Mouse (Mus musculus) spleen, postnatal 4 days (tissue): Measurements from ENCODE around the gene Shf.
"Not testable (repeated sequence)": the region's sequence is repeated elsewhere in the genome, so short reads cannot be mapped to it uniquely, and the experiment has no call there.

Source experiments
- DNase-seq, 2 experiments: peaks; one replicate each; pipeline ENCODE4 v3.0.0; 2022; ENCODE audit warnings: low spot score in 2 of 2

Shf gene

DNA sequence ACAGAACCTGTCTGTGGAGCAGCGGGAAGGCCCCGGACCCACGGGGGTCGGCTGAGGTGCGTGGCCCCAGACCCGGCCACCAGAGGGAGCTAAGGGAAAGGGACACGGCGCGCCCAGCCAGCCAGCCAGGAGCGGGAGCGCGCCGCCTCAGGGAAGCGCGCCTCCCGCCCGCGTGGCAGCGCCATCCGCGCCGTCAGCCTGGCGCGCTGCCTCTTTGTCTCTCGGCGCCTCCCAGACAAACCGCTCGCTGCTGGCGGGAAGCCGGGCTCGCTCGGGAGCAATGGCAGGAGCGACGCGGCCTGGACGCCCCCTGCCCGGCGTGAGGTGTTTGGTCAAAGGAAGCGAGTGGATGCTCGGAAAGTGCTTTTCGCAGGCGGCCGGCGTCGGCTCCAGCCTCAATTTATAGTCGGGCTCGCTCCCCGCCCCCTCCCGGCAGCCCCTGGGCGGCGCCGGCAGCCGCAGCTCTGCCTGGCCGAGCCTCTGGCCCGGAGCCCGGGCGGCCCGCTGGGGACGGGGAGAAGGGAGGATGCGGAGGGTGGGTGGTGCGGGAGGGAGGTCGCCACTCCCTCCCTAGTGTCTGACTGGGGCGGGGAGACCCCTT lies 20.3 kb downstream of the Shf start:
- peak; percentile 84 to 95 for DNase-seq

DNA sequence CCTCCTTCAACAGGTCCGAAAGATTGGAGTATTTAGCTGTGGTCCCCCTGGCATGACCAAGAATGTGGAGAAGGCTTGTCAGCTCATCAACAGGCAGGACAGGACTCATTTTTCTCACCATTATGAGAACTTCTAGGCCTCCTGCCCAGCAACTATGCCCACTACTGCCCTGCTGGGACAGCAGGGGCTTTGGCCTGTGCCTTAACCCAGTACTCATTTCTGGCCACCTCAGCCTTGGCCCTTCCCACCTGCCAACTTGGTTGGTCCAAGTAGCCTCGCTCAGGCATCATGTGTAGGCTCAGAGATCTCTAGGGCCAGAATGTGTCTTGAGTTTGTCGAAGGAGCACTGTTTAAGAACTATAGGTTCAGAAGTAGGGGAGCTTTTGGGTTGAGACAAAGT lies 21.7 kb downstream of the Shf start:
- DNase-seq, result no peak

DNA sequence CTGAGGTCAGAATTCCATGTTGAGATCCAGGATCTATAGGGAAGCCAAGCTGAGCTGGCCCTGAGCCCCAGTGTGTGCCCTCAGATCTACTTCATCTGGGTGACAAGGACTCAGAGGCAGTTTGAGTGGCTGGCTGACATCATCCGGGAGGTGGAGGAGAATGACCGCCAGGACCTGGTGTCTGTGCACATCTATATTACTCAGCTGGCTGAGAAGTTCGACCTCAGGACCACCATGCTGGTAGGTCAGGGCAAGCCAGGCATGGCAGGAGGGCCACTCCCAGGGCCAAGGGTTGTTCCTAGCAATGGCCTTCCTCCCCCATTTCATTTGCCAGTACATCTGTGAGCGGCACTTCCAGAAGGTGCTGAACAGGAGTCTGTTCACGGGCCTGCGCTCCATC lies 22.8 kb downstream of the Shf start:
- DNase-seq, result not testable (repeated sequence)

DNA sequence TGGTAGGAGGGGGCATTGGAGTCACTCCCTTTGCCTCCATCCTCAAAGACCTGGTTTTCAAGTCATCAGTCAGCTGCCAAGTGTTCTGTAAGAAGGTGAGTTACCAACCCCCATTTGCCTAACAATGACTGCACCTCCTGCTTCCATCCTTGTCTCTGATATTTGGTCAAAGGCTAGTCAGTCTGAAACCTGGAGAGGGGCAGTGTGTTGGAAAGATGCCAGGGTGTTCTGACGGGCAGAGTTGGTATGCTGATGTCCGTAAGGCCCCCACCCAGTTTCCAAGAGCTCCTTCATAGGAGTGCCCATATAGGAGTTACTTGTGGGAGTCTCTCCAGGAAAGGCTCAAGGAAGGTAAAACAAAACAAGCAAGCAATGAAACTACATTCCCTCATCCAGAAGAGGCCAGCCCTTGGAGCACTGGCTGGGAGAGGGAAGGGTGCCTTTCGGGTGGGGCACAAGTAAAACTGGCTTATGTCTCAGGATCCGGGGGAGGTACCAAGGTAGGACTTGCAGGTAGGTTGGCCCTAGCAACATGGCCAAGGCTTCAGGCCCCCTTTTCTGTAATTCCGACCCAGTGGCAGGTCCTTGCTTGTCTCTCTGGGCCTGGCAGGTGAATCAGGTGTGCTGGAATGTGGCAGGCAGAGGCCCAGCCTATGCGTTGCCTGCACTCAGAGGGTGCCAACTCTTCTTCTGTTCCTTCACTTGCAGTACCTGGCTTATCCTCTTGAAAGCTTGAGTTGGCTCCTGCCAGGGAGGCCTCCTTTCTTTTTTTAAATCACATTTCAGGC lies 23.7 kb downstream of the Shf start:
- no peak for DNase-seq

DNA sequence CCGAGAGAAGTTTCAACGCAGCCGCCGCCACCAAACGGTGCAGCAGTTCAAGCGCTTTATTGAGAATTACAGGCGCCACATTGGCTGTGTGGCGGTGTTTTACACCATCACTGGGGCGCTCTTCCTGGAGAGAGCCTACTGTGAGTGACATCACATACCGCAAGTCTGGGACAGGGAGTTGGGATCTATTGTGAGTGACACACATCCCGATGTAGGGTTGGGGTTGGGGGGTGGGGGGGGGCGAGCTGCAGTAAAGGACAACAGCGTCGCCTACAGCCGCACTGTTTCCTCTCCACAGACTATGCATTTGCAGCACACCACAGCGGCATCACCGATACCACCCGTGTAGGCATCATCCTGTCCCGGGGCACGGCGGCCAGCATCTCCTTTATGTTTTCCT lies 31.7 kb downstream of the Shf start:
- no peak for DNase-seq

DNA sequence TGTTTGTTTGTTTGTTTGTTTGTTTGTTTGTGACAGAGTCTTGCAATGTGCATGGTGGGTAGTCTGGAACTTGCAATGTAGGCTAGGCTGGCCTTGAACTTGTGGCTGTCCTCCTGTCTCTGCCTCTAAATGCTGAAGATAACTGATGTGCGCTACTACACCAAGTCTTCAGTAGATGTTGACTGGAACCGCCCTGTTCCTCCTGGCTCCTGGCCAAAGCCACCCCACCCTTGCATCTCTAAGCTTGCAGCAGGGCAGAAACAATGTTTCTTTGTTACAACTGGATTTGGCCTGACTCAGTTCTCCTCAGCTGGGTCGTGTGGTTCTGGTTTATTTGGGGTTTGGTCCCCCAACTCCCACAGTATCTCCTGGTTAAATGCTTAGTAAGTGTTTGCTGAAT lies 34.8 kb downstream of the Shf start:
- DNase-seq, result peak in 1 of 2 experiments; percentile 34

DNA sequence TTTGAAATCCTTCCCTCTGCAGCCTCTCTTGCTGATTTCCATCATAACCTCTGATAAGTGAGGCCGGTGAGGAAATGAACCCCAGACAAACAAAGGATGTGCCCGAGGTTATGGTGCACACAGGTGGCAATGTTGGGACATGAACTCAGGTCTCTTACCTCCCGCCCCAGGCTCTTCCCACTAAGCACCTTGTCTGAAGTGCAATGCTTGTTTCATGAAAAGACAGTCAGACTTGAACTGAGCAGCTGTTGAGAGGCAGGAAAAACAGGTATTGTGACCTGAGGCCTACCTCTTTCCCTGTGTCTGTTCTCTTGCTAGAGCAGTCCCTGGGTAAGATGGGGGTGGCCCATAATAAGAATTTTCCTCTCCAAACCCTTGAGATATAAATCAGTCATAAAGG lies 36.7 kb downstream of the Shf start:
- no peak for DNase-seq

DNA sequence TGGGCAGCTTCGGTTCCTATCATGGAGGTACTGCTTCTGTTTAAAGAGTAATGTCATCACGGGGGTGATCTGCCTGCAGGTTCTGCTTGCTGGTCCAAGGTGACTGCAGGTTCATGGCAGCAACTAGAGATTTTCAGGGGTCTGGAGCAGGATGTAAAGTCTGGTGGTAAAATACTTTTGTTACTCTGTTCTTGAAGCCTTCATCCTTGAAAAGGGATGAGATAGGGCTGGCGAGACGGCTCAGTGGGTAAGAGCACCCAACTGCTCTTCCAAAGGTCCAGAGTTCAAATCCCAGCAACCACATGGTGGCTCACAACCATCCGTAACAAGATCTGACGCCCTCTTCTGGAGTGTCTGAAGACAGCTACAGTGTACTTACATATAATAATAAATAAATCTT lies 38.6 kb downstream of the Shf start:
- DNase-seq, result not testable (repeated sequence)

DNA sequence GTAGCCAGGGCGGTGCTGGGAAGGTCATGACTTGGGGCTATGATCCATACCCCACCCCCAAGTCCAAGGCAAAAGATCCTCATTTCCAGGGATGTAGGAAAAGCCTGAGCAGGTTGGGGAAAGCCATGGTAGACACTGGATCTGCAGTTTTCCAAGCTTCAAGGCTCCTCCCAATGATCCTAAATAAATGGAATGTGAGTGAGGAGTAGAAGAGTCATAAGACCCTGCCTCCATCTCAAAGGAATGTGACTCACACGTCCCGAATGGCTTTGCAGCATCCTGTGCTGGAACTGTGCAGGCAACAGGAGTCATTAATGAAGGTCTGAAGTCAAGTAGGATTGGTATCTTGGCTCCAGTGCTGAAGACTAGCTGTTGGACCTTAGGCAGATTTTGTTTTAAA lies 41.0 kb downstream of the Shf start:
- no peak for DNase-seq

DNA sequence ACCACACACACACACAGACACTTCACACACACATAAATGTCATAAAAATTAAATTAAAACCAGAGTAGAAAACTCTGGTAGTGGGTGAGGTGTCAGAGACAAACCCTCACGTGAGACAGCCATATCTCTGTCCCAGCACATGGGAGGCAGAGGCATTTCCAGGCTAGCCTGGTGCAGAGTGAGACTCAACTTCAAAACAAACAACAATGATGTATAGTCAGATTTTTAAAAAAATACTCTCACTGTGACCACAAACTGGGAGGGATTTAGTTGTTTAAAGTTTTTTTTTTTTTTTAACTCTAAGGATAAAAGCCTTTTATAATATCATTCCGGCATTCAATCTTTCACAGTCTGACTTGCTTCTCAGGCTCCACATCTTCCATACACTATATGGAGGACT lies 43.6 kb downstream of the Shf start:
- no peak for DNase-seq

DNA sequence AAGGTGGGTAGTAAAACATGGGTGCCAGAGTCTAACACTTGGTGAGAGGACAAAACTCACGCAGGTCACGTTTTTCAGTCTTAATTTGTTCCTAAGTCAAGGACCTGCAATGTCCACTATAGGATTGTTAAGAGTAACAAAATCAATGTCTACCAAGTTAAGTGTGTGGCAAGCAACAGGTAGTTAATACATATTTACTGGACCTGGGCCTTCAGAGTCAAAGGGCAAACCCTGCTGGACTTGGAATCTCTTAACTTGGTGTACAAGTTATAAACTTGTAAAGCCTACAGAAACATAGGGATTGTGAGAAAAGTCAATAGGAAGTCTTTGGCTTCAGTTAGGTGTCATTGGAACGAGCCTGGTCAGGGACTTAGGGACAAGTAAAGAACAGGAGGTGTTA lies 44.4 kb downstream of the Shf start:
- DNase-seq, result no peak

DNA sequence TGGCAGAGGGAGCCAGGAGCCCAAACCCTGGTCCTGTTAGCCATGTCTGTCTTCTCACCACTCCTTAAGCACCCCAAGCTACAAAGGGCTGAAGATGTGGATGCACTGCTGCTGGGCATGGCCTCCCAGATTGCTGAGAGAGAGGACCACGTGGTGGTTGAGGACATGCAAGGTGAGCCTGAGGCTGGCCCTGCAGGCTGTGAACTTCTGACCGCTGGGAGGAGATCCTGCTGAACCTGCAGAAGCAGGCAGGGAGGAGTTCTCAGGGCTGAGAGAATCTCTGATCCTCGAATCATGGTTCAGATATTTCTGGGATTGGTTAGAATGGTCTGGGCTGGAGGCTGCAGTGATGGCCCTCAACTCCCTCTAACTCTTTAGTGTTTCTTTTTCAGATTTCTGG lies 45.0 kb downstream of the Shf start:
- no peak for DNase-seq

DNA sequence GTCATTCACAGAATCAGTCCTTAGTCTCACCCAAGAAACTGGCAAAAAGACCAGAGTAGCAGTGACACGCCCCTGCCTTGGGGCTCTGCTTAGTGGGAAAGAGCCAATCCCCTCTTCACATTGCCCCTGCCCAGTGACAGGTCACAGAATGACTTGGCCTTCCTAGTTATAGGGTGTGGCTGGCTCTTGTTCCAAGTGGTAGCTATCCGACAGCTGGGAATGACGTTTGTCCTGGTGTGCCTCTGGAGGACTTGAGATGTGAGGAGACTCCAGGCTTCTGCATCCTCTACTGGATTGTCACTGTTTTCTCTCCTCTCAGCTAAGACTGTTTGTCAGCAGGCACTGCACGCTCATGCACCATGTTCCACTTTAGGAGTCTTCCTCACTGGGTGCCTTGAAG lies 51.6 kb downstream of the Shf start:
- DNase-seq, result no peak

DNA sequence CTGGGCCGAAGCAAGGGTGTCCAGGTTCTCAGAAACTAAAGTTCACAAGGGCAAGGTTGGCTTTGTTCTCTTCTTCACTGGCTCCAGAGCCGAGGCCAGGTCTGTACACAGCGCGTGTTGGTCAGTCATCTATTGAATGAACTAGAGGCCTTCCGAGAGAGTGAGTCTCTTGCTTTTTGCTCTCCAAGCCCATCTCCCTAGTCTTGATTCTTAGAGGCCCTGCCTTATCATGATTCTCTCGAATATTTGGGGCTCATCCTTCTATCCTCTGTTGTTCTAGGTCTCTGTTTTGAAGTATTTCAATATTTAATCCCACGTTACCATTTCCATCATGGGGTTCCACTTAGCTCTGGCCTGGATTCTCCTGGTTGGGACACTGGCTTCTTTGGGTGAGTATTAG lies 53.6 kb downstream of the Shf start, which contains the start of gene Duox1:
Gene Duox1 (plus strand): TSS at position 301 of the 400 bp plus-strand sequence.
- no peak for DNase-seq

DNA sequence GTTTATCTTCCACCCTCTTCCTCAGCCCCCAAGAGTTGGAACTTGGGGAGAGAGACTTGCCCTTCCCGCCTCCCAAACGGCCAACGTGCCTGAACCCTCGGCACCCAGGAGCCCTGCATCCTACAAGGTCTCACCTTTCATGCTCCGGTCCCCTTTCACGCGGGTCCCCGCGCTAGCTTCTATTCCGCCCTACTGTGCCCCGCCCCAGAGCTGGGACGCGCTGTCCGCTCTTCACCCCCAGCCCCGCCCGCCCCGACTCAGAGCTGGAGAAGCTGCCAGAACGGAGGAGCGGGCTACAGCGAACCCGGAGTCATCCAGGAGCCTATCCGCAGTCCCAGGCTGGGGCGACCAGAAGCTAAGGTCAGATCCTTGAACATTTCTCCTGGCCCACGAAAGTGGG lies 55.4 kb downstream of the Shf start, which contains the start of gene Duoxa1:
Gene Duoxa1 (minus strand): TSS at position 195 of the 400 bp plus-strand sequence.
- no peak for DNase-seq

DNA sequence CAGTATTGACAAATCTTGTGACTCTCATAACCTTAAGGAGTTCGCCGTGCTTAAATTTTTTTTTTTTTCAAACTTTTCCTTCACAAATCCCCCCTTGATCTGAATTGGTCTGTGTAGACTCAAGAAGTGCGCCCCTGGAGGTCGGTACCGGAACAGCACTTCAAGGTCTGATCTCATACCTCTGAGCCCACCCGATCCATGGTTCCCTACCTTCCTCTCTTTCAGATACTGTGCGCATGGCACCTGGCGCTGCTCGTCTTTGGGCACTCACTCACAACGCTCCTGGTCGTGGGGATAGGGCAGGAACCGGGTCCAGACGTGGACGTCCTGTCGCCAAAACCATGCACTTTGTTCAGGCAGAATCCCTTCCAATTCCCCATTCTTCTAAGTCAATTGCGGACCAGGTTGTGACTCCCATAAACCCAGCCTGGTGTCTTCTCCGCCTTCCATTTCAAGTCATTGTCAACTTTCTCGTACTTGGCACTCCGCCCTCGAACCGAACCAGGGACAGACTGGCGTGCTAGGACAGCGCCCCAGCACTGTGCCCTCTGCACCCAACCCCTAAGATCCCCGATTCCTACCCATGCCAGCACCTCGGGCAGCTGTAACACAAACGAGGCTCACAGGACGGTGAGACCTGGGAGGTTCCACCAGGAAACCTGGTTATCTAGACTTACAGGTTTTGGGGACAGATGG lies 56.1 kb downstream of the Shf start:
- DNase-seq, result peak; percentile 43 to 86

DNA sequence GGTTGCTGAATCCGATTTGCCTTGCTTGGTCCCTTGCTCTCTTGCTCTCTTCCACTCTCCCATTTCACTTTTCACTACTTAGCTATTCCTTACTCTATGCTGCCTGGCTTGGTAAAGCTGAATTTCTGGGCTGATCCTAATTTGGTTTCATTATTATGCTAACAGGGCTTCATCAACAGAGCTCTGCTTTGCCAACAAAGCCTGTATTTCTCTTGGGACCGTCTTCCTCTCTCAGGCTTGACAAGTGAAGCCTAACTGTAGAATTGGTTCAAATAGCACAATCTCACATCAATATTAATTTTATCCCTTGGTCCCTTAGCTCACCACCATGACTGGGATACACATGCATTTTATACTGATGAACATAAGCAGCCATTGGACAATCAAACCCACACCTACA lies 57.4 kb downstream of the Shf start:
- no peak for DNase-seq

DNA sequence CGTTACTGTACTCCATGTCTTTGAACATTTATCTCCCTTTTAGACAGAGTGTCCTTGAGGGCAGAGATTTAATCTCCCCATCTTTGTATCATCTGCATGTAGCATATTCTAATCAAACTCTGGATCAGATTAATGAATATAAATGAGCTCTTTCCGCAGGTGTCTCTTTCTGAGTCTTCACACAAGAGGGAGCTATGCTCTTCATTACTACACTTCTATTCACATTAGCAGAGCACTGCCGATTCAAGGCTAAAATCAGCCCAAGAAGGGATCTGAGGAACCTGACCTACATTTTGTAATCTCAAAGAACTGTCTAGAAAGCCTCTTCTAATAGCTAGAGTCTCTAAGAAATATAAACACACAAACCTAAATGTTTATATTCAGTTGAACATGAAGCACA lies 59.3 kb downstream of the Shf start:
- DNase-seq, result no peak

DNA sequence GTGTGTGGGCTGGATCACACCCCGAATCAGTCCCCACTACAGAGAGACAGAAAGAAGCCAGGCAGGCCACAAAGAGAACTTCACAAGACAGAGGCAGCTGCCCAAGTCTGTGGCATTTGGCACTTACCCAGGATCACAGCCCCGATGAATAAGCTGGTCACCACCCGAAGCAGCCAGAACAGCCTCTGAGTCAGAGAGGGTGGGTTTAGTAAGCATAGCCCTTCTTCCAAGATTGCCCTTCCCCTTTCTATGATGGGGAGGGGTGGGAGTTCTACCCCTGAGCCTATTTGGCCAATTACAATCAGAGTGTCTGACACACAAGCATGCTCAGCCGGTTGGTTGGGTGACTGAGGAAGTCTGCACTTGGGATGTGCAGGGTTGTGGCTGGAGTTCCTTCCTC lies 62.8 kb downstream of the Shf start:
- no peak for DNase-seq

DNA sequence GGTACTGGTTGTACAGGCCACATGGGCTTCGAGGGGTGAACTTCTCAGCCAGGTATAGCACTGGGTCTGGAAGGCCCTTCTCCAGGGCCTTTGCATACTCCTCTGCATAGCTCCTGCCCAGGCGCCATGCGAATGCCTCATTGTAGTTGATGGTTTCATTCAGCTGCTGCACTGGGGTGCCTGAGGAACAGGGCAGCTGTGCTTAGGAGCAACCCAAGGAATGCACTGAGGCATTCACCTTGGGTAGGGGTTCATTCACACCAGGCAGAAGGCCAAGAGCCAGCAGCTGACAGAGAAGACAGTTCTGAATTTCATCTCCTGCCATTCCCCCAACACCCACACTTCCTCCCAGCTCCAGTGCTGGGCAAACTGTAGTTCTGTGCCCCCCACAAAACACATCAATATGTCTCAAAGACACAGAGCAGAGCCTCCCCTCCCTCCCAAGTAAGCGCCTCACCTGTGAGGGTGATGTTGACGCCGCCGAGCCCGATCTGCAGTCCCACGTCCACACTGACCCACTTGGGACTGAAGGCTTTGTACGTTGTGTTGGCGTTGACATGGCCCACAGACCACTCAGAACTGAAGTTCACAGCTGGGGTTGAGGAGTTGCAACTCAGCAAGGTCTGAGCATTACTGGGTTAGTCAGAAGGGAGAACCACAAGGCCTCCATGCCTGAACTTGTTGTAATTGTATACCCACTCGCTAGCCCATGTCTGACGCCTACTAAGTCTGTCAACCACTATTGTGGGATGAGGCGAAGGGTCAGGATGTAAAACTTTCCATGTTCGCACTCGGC lies 63.7 kb downstream of the Shf start:
- no peak for DNase-seq

DNA sequence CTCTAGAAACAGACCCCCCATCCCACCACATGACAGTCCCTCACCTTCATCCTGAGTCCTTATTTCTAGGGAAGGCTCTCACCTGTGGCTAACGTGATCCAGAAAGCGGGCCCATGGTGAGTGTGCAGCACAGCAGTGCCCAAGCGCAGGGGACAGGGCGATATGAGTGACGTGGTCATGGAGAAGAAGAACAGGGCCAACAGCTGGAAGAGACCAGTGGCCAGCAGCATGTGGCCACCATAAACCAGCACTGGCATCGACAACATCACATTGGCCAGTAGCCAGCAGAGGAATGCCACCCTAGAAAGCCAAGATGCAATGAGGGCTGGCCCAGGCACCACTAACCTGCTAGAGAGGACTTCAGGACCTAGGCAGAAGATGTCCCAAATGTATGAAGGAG lies 64.4 kb downstream of the Shf start:
- no peak for DNase-seq

DNA sequence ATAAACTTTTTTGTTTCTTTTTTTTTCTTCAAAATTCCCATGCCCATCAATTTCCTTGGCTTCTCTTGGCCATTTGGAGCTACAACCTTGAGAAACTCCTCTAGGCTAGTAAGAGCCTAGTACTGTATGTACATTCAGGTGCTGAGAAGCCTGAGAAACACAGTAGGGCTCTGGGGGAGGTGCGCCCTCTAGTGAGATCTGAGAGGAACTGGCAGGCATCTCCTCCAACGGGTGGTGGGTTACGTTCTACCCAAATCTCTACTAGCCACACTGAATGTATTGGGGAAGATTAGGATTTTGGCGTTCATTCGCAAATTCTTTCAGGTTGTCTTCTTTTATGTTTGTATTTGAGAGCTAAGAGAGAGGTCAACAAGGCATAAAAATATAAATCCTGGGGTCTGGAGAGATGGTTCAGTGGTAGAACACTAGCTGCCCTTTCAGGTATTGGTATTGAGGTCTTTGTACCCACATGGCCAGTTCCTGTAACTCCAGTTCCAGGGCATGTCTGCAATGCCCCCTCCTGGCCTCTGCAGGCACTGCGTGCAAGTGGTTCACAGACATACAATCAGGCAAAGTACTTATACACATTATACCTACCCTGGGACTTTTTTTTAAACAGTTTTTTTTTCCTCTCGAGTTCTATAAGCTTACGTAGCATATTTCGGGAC lies 66.3 kb downstream of the Shf start:
- DNase-seq, result peak; percentile 64 to 82
